Mouse (Mus musculus) cerebellum, postnatal 10 days (tissue): ENCODE measurements around the gene Myo16.
A peak's percentile ranks its signal among the peaks of the same experiment; 100 is the strongest.

Experiments
- DNase-seq, 2 experiments: peaks; one replicate each; pipeline ENCODE4 v3.0.0; 2021; ENCODE audit warnings: mixed read lengths in 2 of 2

Myo16 gene

DNA sequence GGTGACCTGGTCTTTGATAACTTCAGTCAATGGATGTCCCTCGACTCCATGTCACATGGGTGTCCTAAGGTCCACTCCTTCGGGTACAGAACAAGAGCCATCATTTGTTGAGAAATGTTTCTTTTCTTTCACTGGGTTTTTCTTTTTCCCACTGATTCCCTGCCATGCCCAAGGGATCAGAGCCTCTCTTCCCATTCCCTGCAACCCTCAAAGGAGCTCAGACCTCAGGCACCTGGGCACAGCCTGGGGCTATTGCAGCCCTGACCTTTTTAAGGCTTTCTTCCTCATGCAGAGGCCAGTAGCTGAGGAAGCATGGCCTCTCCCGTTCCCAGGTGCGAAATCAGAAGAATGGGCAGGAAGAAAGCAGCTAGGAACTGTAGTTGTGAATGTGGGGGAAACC is 23.4 kb downstream of the Myo16 start:
- DNase-seq, result no peak

DNA sequence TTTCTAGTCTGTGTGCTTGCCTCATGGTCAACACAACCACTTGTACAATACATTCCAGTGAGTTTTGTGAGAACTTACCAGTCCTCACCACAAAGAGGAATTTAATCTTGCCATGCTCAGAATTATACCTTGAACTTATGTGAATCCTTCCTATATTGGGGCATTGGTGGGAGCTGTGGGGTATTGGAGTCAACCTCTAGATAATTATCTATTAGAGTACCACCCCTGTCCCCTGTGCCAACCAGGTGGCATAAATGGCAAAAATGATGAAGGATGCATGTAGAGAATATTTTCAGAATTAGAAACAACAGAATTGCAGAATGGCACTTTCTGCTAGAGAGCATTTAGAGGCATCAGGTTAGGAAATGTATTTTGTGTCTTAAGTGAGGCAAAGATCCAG is 25.3 kb downstream of the Myo16 start:
- no peak for DNase-seq

DNA sequence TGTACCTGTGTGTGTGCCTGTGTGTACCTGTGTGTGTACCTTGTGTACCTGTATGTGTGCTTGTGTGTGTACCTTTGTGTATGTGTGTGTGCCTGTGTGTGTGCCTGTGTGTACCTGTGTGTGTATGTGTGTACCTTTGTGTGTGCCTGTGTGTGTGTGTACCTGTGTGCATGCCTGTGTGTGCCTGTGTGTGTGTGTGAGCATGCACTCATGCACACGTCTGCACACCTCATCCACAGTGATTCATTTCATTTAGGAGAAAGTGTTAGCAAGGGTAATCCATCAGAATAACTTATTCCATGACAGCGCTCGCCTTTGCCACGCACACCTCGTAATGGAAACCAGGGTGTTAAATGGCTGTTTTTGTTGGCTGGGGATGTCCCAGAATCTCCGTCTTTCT is 36.9 kb downstream of the Myo16 start:
- no peak for DNase-seq

DNA sequence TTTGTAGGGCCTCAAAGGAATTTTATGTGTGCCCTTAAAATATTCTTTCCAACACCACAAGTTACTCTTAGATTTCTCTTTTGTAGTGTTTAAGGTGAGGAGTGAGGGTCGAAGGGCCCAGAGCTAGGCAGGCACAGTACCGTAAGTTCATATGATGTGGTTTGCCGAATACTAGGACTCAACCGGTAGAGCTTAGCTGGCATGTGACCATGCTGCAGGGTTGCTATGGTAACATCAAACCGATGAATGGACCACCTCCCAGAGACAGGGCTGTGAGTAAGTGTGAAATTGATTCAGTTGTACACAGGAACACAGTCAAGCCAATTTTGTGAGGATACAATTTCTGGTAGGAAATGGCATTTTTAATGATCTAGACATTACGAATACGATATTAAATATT is 44.5 kb downstream of the Myo16 start:
- DNase-seq, result peak; percentile 85 to 88

DNA sequence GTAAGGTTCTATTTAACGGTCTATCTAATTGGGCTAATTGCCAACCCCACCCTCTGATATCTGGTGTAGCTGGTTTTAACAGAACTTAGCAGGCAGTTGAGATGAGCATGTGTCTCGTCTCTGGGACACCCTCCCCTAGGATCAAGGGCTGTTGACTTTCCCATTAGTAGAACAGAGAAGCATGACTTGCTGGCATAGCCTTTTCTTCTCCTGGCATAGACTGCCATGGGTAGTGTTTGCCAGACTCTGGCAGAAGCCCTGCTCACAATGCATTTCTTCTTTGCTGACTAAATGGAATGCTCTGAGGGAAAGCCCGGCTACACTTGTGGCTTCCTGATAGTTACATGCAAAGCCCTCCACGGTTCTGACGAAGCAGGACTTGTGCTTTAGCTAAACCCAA is 45.6 kb downstream of the Myo16 start:
- DNase-seq, result peak; percentile 84 to 90

DNA sequence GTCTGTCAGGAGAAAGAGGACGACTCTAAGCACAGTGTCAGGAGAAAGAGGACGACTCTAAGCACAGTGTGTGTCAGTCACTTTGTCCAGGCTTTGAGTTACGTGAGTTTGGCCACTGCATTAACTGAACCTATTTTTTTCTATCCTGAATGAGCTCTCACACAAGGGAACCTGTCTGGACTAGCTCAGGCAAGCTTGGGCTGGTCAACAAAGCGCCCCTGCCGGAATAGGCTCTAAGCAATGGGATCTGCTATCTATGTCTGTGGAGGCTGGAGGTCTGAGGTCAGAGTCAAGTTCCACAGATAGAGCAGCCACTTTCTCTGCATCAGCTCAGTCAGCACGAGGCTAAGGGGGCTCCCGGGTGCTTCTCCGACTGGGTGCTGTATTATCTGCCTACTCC is 46.3 kb downstream of the Myo16 start:
- no peak for DNase-seq

DNA sequence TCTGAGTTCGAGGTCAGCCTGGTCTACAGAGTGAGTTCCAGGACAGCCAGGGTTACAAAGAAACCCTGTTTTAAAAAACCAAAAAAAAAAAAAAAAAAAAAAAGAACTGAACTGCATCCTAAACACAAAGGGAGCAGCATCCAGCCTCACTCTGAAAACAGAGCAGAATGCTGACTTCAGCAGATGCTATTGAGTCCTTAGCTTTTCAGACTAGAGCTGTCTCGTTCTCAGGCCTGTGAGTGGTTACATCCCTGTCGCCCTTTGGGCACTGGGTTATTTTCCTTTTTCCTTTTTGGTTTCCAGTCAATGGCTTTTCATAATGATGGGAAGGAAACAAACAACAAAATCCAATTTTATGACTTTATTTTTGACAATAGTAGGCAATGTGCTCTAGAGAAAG is 61.3 kb downstream of the Myo16 start:
- no peak for DNase-seq

DNA sequence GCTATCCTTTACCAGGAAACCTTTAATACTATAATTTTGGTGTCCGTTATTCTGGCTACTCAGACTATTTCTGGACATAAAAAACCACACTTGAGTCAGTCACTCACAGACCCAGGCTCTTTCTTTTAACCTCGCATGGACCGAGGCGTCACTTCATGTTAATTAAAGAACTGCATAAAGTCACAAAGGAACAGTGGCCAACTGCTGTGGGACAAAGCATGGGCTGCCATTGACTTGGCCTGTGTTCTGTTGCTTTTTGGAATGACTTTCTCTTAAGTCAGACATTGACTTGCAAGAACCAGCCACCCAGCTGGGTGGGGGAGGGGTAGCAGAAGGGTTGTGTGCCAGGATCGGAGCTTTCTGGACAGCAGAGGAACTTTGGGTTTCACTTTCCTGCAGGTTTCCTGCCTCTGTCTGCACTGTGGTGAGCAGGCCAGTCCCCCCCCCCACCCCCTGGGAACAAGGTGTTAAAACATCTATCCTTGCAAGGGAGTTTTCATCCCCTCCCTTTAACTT is 66.1 kb downstream of the Myo16 start:
- peak; percentile 65 to 76 for DNase-seq

DNA sequence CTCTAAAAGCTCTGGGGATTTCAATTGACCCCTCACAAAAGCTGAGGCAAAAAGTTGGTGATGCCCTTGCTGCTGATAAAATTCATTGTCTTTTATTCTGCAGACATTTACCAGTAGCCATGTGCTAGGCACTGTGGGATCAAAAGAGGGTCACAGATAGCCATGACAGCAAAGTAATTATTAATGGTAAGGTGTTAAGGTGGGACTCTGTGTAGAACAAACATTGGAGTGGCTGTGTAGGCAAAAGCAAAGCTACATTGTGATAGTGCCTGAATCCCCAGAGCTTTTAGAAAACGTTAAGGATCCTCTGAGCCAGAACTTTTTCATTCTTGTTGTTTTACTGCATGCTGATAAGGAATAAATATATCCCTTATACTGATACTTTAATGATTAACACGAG is 69.1 kb downstream of the Myo16 start:
- DNase-seq, result no peak

DNA sequence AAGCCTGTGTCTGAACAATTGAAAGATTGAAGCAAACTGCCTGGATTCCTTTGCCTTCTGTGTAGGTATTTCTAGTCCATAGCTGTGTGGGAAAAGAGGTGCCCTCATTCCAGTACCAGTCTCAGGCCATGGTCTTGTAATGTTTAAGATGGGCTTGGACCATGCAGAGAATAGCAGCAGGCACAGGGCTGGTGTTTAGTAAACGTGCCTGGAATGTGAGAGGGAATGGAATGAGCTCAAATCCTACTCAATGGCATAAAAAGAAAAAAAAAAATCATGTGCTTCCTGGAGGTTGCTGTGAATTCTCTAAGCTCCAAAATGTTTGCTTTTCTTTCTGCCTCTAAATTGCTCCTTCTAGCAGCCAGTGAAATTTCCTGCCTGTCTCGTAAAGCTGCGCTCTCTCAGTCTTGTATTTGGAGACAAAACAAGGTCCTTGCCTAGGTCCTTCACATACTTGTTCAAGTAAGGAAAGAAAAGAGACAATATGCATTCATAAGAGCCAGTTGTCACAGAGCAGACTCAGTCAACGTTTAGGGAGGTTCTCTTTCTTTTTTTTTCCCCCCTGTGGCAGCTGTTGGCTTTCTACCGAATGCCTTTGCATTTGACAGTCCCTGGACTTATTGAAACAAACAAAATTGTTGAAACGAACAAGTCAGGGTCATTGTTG is 70.0 kb downstream of the Myo16 start:
- DNase-seq, result no peak

DNA sequence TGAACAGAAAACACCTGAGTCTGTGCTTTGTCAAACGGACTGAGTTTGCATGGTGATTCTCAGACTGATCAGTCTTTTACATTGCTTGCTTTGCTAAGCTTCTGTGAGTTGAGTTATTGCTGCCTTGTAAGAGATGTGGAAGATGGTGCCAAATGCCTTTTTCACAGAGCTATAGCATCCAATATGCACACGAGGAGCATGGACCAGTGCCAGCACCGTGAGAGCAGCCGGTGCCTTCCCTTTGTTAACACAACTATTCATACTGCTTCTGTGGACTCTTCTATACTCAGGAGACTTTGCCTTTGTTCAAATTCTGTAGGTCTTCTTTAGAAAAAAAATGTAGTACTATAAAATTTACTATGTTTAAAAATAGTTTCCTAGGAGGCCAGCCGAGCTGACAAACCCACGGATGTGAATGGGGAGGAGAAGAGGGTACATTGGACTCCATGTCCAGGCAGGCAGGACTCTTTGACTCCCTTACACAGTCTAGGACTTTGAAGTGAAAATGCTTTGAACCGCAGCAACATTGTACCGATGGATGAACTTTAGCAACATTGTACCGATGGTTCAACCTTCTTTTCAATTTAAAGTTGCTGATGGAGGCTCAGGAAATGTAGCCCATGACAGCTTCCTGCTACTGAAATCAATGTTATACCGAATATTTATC is 70.7 kb downstream of the Myo16 start:
- peak; percentile 76 to 81 for DNase-seq

DNA sequence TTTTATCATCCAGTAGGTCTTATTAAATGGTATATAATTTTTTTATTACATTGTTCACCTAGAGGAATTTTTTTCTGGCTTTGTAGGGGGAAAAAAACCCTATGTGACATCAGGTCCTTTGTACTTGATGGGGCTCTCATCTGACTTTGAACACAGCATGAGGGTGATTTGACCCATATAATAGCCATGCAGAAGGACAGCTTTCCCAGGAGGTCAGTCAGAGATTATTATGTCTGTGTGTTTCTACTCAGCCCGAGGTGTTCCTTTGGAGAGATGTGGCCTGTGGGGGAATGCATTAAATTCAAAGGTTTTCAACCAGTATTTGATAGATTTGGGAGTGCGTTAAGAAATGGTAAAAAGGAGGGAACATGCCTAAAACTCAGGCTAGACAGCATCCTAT is 71.3 kb downstream of the Myo16 start:
- no peak for DNase-seq

DNA sequence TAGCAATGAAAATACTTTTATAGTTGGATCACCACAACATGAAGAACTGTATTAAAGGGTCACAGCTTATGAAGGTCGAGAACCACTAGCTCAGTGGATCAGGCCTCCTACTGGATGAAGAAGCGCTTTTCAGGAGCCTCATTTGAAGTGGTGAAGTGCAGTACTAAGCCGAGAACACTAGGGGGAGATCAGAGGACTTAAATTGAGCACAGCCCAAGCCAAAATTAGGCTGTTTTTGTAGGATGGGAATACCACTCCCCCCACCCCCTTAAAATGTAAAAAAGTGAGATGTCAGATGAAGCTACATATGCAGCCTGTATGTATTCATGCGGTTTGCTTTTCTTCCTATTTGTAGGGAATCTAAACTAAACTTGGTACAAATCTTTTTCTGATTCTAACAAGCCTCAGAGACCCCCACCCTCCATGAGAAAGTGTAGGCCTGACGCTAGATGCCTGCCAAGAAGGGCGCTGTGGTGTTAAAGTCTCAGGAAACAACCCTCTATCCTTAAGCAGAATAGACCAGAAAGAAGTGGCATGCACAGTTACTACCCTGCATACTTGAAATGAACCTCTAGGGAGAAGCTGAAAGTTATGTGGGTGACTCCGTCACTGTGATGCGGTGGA is 77.1 kb downstream of the Myo16 start:
- peak; percentile 77 to 83 for DNase-seq

DNA sequence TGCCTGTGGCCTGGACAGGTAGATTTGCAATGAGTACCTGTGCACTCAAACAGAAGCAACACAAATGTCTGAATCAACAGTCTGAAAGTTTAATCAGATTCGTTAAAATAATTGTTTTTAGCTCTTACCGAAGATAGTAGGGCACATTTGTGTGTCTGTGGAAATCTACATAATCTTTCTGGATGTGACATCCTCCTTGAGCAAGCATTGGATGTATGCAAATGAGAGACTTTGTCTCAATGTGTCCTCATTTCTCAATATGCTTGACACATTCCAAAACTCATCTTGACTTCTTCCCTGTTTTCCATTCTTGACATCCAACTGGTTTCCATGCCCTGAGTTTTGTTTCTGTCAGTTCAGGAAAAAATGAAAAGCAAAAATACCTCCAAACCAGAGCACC is 80.8 kb downstream of the Myo16 start:
- no peak for DNase-seq

DNA sequence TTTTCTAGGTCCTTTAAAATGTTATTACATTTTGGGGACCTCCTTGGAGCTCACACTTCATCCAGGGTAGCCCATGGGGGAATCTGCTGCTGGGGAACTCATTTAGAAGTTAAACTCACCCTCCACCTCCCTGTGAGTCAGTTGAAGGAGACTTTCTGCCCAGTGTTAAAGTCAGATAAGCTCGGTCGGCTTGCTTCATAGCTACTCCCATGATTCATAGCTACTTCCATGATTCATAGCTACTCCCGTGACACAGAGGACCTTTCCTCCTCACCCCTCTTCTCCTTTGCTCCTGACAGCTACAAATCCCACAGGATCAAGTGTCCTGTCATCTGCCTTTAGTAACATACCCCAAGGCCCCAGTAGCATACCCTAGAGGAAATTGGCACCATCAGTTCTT is 89.6 kb downstream of the Myo16 start:
- DNase-seq, result no peak

DNA sequence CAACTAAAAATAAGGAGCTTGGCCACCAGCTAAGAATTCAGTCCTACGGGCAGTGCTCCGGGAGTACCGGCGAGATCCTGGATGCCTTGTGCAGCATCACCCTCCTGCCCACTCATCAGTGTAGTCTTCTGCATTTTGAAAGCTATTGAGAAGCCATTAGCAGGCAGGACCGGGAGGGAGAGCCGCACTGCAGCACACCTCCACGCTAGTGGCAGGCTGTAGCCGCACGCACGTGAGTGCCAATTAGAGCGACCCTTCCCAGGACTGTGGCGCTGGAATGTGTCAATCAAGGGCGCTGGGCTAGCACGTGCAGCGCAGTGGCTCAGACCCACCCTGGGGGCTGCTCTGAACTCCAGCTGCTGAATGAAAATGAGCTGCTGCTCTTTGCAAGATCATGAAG is 95.4 kb downstream of the Myo16 start:
- DNase-seq, result peak; percentile 30 to 35

DNA sequence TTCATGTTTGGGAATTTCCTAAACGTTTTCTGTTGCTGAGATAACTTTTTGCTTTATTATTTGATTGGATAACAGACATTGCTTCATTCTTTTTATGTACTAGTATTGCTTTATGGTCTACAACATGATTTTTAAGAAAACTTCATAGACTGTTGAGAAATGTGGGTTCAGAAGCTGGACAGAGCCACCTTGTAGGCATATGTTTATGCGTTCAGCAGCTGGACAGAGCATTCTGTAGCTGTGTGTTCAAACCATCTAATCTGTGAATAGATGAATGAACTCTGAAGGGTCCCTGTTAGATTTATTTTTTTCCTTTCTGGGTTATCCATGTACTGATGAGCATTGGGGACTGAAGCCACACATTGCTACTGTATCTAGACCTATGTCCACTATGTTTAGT is 102.0 kb downstream of the Myo16 start:
- no peak for DNase-seq

DNA sequence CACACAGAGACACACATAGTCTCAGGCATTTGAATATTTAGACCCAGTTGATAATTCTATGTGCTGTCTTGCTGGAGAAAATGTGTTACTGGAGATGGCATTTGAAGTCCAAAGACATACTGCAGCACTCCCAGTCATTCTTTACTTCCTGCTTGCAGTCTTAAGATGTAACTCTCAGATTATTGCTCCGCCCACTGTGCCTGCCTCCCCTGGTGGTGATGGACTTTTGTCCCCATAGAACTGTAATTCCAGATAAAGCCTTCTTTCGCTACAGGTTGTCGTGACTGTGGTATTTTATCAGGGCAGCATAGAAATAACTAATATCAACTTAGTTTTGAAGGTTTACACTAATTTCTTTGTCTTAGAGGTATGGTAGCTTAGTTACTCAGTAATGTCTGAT is 102.9 kb downstream of the Myo16 start:
- DNase-seq, result no peak

DNA sequence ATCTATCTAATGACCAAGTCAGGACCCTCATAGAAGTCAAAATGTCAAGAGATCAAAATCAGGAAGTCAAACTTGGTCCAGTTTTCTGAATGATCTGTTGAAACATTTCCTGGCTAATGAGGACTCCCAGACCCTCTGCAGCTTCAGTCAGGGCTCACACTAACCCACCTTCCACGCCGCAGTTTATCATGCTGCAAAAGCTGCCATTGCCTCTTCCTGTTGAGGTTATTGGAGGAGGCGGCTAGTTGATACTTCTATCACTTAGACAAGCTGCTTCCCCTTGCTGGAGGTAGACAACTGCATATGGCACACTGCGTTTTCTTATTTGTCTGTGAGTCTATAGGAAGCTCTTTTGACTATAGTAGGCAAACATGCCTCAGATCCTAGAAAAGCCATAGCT is 116.4 kb downstream of the Myo16 start:
- DNase-seq, result no peak

DNA sequence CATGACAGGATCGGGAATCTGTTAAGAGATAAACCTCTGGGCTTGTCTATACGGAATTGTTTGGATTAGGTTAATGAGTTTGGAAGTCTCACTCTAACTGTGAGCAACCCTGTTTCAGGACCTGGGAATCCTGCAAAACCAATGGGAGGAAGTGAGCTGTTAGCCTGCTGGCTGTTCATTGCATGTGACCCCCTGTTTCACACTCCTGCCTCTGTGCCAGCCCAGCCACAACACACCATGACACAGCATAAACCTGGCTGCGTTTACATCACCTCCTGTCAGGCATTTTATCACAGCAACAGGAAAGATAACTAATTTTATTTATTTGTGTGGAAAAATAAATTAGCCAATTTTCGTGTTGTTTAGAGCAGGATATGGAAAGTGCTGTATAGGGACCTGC is 138.9 kb downstream of the Myo16 start:
- no peak for DNase-seq

DNA sequence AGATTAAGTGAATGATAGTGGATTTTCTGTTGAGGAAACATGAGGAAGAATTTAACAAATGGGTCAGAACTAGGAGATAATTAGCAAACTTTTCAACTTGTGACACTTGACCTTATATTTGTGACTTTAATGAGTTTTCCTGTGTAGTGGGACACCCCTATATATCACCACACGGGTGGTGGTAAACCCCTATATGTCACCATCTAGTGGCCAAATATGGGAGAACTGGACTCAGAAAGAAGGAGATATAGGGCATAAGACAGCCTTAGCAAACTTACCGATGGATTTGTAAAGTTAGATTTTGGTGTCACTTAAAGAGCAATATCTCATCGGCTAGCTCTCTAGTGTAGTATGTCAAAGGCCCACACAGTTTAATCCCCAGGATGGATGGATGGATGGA is 147.1 kb downstream of the Myo16 start:
- DNase-seq, result peak; percentile 17 to 34

DNA sequence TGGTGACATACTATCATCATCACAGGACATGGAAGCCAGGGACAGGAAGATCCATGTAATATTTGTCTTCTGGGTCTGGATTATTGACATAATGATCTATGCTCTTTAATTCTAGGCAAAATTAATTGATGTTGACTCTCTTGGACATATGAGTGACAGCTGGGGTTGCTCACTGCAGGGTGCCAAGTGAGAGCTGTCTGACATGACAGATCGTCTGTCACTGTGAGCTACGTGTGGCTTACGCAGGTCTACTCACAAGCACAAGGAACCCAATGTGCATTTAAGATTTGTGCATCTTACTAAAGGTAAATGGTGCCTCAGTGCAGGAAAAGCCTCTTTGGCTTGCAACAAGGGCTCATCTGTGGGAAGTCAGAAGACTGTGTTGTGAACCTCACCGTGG is 149.3 kb downstream of the Myo16 start:
- DNase-seq, result peak; percentile 23 to 41

DNA sequence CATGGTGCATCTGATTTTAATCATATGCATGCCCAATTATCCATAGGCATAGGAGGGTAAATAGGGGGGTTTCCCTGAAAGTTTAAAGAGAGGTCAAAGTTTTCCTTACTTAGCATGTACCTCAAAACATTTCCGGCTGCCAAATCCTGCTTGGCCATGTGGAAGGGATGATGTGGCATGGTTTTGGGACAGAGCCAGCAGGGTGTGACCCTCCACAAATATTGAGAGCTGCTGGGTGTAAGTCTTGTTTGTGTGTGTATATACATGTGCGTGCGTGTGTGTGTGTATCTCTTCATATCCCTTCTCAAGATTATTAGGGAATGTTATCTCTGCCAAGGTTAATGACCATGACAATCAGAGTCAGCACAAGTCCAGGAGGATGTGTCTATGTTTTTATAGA is 150.3 kb downstream of the Myo16 start:
- peak; percentile 38 to 39 for DNase-seq

DNA sequence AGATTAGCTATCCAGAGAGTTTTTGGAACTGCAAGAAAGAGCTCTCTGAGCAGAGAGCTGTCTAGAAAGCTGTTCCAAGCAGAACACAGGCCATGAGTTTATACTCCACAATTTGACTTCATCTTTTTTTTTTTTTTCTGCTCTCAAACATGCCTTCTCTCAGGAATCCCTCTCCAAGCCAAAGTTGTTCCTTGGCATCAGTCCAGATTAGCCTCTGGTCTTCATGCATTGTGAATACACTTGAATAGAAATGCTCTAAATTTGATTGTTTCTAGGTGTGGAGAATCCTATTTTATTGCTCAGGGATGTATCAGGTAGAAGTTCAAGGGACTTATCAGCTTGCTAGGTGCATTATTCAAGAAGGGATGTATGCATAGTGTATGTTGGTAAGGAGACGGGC is 151.0 kb downstream of the Myo16 start:
- peak; percentile 21 to 23 for DNase-seq
